Mouse (Mus musculus): ENCODE measurements around the gene Crocc.

Gene Crocc

DNA sequence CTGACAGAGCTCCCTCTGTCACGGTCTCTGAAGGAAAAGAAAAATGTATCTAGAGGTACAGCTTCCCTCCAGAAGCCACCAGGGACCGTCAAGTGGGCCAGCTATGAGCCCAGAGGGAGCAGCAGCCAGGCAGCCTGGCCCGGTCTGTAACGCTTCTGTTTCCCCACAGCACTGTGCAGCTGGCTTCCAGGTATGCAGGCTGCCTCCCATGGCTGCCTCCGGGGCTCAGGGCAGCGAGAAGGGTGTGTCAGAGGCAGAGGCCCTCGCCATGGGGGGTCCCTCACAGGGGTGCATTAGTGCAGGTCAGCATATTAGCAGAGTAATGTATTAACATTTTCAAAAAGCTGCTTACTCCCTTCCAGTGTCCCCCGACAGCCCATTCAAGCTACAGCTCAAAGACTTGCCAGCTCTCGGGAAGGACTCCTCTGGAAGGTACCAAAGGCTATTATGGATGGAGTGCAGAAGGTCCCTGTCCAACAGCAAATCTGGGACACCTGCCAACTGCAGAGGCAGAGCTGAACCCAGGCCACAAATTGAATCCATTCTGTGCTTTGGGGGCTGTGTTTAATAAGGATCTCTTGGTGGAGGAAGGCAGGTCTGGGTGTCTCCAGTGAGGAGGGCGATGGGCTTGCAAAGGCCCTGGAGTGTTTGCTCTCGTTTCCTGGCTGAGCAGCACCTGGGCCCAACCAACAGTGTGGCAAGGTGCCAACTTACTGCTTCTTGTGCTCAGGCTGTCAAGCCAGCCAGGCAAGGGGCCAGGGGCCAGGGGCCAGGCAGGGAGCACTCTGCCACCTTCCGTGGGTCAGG, 6.6 kb upstream of the Crocc start:
- DNase-seq = peak; percentile 85

DNA sequence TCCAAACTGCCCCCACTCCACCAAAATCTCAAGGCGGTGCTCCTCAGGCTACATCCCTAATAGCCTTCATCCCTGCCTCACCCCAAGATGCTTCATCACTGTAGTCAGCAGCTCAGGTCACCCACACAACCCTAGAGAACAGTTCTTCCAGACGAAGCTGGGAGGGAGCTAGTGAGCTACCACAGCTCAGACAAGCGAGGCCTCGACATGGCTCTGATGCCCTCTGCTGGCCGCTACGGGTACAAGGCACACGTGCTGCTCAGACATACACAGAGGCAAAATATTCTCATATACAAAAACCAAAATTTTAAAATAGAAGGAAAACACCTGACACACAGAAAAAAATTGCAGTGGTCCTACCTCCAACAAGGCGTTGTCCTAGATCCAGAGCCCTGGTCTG, 4.8 kb upstream of the Crocc start:
- DNase-seq = peak; percentile 85

DNA sequence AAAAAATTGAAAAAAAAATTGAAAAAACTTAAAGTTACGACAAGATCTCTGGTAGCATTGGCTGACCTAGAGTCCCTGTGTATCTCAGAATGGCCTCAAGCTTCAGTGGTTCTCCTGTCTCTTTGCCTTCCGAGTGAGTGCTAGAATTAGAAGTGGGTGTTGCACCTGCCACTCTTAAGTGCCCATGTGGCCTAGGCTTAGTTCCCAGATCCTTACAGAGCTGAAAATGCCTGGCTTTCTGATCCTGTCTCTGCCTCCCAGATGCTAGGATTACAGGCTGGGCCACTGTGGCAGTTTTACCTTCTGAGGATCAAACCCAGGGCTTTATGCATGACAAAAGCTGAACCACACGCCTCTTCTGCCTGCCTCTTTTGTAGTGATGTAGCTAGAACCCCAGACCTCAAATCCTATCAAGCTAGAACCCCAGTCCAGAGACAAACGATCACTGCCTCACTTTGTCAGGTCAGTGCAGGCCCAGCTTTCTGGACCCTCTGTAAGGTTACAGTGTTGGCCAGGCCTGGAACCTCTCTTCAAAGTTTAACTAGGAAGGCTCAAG, 3.8 kb upstream of the Crocc start:
- DNase-seq = no peak

DNA sequence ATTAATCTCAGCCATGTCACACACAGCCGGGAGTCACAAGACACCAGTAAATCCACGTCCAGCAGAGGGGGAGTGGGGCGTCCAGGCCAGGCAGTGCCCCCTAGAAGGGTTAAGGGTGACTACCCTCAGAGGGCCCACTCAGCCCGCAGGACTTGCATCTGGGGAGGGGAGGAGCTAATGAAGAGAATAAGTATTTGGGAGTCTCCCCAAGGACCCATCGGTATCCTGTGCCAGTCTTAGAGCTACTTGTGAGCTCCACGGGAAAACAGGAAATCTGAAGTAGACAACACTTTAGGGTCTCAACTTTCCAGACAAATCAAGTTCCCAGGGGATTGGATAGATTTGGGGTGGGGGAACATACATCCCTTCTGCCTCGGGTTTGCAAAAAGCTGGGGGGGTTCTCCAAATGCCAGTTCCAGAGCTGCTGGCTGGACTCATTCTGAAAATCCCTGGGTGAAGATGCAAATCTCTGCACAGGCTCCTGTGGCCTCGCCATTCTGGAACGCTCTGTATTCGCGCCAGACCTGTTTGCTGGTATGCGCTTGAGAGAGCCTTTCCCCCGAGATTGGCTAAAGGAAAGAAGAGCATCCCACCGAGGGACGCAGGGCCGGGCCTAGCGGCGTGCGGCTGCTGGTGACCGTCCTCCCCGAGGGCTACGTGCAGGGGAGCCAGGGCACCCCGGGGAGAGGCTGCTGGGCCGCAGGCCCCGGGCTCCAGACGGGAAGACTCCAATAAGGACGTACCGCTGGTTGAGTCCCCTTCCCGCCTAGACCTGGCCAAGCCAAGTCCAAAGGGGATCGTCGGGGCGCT, 529 bp downstream of the Crocc start:
- DNase-seq = peak; percentile 69

DNA sequence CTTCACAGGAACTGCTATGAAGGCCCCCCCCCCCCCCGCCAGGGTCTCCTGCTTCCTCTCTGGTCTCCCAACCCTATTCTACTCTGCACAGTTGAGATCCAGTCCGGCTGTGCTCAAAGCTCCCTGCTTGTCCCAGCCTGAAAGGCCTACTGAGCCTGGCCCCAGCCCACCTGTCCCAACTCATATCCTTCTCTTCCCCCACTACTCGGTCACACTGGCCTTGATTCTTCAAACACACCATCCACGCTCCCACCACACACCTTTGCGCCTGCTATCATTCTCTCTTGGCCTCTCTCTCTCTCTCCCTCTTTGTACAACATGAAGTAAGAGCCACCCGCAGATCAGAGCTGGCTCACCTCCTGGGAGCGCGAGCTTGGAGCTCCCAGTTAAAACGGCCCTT, 1.5 kb downstream of the Crocc start:
- no peak for DNase-seq

DNA sequence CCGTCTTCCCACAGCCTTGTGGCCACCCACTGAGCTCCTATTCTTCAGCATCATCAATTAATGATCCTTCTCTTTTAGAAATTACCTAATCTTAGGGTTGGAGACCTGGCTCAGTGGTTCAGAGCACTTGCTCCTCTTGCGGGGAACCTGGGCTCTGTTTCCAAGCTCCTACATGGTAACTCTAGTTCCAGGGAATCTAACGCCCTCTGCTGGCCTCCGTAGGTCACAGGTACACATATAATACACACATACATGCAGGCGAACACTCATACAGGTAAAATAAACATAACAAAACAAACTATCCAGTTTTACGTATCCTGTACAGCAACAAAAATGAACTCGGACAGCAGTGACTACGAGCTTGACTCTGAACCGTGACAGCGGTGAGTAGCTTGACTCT, 3.4 kb downstream of the Crocc start:
- no peak for DNase-seq

DNA sequence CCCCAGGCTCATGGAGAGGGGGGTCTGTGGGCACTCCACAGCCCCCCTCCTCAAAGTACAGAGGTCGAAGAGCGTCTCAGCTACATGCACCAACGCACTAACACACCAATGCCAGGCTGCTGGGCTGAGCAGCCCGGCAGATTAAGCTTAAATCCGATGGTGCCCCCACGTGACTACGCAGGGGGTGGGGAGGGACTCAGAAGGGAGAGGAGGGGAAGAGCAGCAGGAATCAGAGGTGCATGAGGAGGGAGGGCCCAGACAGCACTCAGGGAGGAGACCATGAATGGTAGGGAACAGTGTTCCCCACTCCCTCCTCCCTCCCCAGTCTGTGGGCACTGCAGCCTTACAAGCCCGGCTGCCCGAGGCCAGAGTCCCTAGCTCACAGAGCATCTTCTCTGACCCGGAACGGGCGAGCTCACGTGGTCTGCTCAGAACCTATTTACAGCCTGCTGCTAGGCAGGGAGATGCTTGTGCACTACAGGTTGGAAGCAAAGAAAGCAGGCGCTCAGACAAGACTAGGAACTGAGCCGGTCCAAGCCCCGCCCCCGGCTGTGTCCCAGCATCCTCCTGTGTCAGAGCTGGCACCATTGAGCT, 6.7 kb downstream of the Crocc start:
- DNase-seq = peak; percentile 87

DNA sequence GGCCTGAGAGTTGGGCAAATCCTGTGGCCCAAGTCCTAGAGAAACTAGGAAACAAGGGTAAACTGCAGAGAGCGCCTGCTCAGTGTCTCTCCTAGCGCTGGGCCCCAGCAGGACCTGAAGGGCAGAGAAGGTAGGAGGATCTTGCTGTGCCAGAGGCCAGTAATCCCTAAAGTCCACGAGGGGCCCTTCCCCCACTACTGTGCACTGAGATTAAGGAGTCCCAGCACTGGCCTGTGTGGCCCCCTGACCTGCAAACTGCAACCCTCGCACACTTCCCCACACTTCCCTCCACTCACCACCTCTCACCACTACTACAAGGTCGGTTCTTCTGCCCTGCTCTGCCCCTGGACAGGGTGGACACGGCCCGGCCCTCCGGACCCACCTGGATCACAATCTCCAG, 7.2 kb downstream of the Crocc start:
- peak; percentile 56 for DNase-seq

DNA sequence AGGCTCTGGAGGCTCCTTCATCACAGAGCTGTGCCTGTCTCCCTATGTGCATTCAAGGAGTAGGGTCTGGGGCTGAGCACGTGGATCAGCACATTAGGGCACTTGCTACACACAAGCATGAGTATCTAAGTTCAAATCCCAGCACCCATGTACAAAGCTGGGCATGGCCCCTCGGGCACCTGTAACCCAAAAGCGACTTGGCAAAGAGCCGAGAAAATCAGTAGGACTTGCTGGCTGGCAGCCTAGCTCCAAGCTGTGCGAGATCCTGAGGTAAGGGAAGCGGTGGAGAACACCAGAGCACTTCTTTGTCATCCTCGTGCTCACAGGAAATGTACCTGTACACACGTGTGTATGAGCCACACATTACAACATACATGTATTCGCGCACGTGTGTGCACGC, 7.9 kb downstream of the Crocc start:
- peak; percentile 59 for DNase-seq

DNA sequence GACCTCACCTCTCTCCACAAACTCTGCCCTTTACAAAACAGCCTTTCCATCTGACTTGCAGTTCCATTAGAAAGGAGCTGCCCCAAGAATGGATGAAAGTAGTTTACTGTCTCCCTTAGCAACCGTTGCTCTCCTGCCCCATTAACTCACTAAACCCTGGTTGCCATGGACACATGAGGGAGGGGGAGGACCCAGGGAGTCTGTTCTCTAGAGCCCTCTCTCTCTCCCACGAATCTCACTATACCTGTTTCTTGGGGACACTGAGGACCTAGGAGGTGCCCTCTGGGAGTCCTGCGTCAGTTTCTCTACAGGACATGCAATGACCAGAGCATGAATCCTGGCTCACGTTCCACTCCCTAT, 10.9 kb downstream of the Crocc start:
- no peak for DNase-seq

DNA sequence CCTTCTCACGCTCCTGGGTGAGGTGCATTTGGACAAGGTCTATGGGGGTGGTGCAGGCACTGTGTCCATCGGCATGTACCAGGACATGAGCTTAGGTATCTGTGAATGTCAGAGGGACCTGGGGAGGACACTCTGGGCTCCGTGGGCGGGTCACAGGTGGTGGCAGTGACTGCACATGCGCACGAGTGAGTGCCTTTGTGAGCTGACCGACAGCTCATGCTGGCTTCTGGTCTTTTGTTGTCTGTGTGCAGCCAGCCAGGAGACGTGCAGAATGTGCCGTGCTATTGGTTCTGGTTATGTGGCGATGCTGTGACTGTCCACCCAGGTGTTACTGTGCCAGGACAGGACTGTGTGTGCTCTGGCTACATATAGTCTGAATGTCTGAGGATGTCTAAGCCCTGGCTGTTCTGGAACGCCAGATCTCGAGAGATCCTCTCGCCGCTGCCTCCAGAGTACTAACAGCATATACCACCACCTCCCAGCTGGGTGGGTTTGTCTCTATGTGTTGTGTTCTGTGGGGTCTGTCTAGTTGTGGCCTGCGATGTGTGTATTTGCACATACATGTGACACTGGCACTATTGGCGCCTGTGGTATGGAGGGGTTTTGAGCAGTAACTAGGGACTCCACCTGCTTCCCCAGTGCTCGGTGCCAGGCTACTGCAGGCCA, 11.4 kb downstream of the Crocc start:
- peak; percentile 24 for DNase-seq

DNA sequence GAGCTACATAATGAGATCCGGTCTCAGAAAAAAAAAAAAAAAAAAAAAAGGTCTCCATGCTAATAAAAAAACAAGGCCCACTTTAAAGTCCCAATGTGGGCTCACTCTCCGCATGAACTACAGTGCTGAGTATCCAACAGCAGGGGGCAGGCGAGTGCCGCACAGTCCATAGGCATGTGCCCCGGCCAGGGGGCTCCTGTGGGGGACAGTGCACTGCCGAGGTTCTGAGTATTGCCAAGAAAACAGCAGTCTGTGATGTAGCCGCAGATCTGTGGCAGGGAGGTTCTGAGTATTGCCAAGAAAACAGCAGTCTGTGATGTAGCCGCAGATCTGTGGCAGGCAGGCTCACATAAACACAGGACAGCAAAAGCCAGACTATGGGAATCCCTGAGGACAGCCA, 15.5 kb downstream of the Crocc start:
- DNase-seq = peak; percentile 41

DNA sequence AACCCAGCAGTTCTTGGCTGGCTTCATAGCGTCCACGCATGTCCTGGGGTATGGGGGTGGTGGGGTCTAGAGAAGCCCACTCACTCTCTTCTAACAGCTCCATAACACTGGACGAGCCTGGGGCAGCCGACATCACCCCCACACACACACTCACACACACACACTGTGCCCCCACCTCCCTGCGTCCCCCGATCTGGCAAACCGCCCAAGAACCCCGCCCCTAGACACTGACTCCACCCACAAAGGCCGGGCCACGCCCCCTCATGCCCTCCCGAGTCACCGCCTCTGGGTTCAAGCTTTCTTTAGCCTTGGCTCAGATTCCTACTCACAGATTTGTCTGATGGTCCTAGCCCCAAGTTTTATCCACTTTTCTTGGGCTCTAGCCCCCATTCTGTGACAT, 19.2 kb downstream of the Crocc start:
- no peak for DNase-seq

DNA sequence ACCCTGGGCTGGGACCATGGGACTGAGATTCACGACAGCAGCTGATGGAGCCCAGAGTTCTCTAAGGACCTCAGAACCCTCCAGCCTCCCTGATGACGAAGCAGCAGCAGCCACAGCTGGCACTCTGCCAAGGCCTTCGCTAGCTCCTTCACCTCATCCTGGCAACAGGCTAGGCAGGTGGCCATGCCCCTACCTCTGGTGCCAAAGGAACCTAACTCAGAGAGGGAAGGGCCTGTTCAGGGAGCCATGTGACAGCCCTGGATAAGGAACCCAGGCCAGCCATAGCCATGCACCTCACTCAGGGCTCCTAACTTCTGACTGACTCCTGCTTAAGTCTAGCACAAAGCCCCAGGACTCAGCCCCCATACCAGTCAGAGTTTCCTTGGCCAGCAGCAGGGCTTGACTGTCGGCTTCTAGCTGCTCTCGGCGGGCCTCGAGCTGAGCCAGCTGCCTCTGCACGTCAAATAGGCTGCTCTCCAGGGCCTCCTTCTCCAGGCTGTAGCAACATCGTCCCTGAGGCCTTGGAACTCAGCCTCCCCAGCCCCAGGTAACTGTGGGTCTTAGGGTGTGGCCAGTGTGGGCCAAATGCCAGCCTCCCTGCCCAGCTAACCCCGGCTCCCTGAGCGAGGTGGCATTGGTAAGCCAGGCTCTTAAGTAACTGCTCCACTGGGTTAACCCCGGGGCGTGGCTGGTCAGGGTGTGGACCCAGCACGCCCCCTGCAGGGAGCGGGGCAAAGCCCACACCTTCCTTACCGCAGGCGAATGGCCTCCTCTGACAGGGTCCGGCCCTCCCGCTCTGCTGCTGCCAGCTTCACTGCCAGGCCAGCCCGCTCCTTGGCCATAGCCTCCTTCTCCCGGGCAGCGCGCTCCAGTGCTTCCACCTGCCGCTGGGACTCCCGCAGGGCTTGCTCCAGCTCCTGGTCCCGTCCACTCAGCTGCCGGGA, 26.5 kb downstream of the Crocc start:
- peak; percentile 63 for DNase-seq

DNA sequence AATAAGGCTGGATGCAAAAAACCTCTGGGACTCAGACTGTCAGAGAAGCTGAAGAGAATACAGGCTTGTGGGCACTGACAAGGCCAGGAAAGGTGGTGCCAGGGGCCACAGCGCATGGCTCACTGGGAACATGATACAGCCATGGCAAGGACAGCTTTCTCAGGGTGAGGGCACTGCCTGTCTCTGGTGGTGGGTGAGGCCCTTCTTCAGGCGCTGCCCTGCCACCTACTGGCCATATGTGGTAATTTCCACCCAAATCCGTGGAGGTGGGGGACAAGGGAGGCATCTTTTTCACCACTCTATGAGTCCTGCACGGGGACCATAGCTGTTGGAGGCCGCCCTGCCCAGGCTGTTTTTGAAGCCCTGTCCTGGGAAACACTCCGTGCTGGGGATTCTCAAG, 28.6 kb downstream of the Crocc start:
- DNase-seq = peak; percentile 87

DNA sequence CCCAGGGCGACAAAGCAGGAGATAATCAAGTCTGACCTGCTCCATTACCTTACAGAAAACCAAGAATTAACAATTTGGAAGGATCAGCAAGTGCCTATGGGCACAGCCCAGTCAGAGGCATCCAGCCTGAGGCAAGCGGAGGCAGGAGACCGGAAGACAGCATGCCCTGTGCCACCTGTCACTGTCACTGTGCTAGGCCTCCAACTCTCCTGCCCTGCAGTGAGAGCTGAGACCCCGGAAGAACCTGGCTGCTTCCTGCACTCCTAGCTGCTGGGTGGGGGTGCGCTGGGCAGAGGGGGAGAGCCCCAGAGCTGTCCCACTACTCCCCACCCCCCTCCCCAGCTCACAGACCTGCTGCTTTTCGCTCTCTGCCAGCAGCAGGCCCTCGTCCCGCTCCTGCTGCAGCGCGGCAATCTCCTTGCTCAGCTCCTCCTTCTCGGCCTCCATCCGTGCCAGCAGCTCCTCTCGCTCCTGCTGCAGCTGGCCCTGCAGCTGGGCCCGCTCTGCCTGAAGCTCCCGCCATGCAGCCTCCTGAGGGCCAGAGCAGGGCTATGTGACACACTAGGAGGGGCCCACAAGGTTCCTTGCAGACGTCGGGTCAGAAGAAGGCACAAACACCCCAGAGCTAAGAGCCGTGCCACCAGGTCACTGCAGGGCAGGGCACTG, 29.7 kb downstream of the Crocc start:
- DNase-seq = peak; percentile 72

DNA sequence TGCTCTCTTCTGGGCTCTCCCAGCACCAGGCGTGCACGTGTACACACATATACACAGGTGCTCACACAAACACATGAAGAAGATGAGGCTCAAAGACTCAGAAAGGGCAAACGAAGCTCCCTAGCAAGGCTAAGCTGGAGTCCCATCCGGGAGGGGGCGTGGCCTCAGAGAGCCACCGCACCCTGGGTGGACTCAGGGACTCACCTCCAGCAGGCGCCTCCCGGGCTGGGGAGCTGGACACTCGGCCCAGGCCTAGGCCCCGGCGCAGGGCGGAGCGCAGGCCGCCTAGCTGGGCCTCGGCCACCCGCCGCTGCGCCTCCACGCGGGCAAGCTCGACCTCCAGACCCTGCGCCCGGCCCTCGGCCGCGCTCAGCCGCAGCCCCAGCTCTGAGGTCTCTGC, 35.4 kb downstream of the Crocc start:
- DNase-seq = no peak

DNA sequence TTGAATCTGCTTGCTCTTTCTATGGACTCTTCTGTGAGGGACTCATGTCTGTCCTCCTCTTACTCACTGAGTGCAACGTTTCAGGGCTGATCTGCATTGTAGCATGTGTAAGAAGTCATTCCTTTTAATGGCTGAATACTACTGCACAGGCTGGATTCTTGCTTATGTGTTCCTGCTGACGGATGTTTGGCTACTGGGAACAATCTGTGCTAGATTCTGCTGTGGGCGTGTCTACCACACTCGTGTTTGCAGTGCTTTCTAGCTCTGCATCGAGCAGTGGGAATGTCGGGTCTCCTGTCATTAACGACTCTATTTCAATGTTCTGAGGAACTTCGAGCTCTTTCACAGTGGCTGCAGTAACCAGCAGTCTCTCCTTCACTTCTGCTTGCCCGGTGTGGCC, 36.3 kb downstream of the Crocc start:
- no peak for DNase-seq

DNA sequence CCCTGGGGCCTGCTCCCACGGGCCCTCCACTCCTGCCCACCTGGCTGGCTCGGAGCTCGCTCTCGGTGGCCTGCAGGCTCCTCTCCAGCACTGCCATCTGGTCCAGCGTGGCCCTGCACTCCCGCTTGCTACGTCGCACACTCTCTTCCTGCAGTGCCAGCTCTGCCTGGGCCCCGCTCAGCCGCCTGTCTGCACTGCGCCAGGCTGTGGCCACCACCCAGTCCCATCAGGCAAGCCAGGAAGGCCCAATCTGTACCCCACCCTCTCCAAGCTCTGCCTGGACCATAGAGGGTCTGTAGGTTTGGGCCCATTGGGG, 38.8 kb downstream of the Crocc start:
- peak; percentile 77 for DNase-seq

DNA sequence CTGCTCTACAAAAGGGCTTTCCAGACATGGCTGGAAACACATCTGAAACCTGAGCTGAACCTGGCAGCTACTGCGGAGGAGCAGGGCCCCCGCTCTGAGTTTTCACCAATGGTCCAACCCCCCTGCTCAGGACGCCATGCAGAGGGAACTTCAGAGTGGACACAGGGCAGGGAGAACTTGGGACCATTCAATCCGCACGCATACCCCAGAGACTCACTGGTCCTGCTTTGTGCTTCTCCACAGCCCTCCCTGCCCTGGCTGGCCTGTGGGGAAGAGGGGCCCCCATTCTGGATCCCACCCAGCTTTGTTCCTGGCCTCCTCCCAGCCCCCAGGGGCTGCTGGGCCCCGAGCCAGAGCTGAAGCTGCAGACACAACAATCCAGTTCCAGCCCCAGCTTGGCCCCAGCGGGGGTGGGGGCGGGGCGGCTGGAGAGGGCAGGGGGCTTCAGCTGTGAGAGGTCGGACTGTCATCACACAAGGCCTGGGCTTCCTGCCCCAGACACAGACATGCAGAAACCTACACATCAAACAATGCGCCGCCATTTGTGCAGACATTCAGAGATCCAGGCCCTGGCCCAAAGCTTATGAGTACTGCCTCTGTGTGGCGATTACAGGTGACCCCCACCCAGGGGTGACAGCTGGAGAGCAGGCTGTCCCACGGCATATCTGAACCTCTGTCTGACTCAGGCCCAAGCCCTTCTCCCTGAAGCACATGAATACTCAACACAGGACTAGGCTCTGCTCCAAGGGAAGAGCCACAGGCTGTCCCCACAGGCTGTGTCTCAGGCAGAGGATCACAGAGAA, 39.3 kb downstream of the Crocc start:
- DNase-seq = peak; percentile 66

DNA sequence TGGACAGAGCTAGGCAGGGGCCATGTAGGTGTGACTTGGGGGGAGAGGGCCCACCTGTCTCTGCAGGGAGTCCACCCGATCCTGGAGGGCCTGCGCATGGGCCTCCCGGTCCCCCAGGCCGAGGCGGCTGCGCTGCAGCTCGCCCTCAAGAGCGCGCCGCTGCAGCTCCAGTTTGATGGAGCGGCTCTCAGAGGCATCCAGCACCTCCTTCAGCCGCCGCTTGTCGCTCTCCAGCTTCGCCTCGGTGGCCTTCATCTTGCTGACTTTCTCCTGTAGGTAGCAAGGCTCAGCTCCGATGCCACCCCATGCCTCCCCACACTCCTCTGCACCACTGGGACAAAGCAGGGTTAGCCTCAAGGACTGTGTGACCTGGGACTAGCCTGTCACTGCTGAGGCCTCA, 40.1 kb downstream of the Crocc start:
- peak; percentile 32 for DNase-seq

Measured in cerebellum, adult 9-11 months (tissue).